Mouse (Mus musculus): ENCODE data around the gene Cpne4. TPM values are rescaled to one million over a fixed set of nuclear protein-coding genes. Genes with fewer than 3 reads are reported as not detected.

Gene Cpne4
- polyA plus RNA-seq, 1 experiment from 2014 or later, result 0.35 TPM

DNA sequence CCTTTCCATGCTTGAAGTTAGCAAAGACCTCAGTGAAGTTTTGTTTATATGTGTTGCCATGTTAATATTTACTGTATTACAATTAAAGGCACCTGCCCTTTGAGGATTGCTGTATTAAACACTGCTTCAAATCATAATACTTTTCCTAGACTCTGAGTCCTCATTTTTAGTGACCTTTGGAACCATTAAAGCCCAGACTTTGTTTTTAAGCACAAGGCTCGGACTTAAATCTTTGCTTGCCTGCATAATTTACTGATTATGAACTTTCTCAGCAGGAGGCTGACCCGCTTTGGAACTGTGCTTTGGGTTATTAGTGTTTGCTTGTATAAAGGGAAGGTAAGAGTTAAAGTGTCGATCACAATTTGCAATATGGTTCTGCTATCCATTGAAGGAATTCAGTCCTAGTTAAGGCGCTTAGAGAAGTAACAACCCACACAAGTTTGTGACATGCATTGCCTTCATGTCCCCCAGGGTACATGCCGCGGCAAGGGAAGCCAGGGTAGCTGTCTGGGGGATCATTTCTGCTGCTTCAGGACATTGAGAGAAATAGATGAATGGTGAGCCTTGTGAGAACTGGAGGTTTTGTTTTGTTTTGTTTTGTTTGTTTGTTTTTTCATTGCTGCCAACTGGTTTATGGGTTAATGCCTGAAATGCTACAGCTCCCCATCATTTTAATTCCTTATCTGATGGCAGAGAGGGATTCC lies 35.0 kb downstream of the Cpne4 start:
- H3K36me3 ChIP-seq (ENCODE audit: control insufficient read depth, insufficient read depth, low read length), result no peaks in the 10 kb centered on the region
- H3K4me2 ChIP-seq (ENCODE audit: low read depth, low read length), result no peak overlapping the region
- H3K27ac ChIP-seq (ENCODE audit: low read length), result no peak overlapping the region
- no peak overlapping the region for H3K4me3 ChIP-seq (replicated peaks; ENCODE audit: low read length)
- 45% methylated on average over 6 of the region's 6 CpGs for WGBS
- no peak overlapping the region for H3K9ac ChIP-seq (ENCODE audit: low read length)
- no peak for ATAC-seq (ENCODE audit: insufficient read depth, low FRiP score)
- no peaks in the 10 kb centered on the region for H3K4me1 ChIP-seq (ENCODE audit: control insufficient read depth, insufficient read depth, low read length)
- no peaks in the 10 kb centered on the region for H3K27me3 ChIP-seq (ENCODE audit: control insufficient read depth, insufficient read depth, low read length)
- no peaks in the 10 kb centered on the region for H3K9me3 ChIP-seq (replicated peaks; ENCODE audit: control insufficient read depth, low read length)

- Histone ChIP-seq H3K4me2 (ENCODE audit: low read depth, low read length) (no peak overlapping the region), H3K4me3 (replicated peaks; ENCODE audit: low read length) (no peak overlapping the region), H3K4me1 (ENCODE audit: control insufficient read depth, insufficient read depth, low read length) (no peaks in the 10 kb centered on the region), H3K9me3 (replicated peaks; ENCODE audit: control insufficient read depth, low read length) (no peaks in the 10 kb centered on the region), H3K9ac (ENCODE audit: low read length) (no peak overlapping the region), H3K36me3 (ENCODE audit: control insufficient read depth, insufficient read depth, low read length) (no peaks in the 10 kb centered on the region), H3K27me3 (ENCODE audit: control insufficient read depth, insufficient read depth, low read length) (no peaks in the 10 kb centered on the region), H3K27ac (ENCODE audit: low read length) (no peak overlapping the region)
- WGBS, result 29% methylated on average over 6 of the region's 6 CpGs
- no peak for ATAC-seq (ENCODE audit: insufficient read depth, low FRiP score)
Measured at GRCm38 (mm10) chr9:104582675-104583074, 35.6 kb downstream of the Cpne4 start.

- WGBS, result 41% methylated on average over 5 of the region's 5 CpGs
- no peak overlapping the region for H3K27ac ChIP-seq (ENCODE audit: low read length)
- H3K36me3 ChIP-seq (ENCODE audit: control insufficient read depth, insufficient read depth, low read length), result no peaks in the 10 kb centered on the region
- no peaks in the 10 kb centered on the region for H3K4me1 ChIP-seq (ENCODE audit: control insufficient read depth, insufficient read depth, low read length)
- no peak overlapping the region for H3K4me2 ChIP-seq (ENCODE audit: low read depth, low read length)
- H3K4me3 ChIP-seq (replicated peaks; ENCODE audit: low read length), result no peak overlapping the region
- H3K27me3 ChIP-seq (ENCODE audit: control insufficient read depth, insufficient read depth, low read length), result no peaks in the 10 kb centered on the region
- H3K9me3 ChIP-seq (replicated peaks; ENCODE audit: control insufficient read depth, low read length), result no peaks in the 10 kb centered on the region
- ATAC-seq (ENCODE audit: insufficient read depth, low FRiP score), result no peak
- H3K9ac ChIP-seq (ENCODE audit: low read length), result no peak overlapping the region
Measured at GRCm38 (mm10) chr9:104594550-104594949, 47.5 kb downstream of the Cpne4 start.

GRCm38 (mm10) chr9:104594979-104595378 lies 47.9 kb downstream of the Cpne4 start:
- WGBS, result 40% methylated on average over 2 of the region's 2 CpGs
- no peak overlapping the region for H3K27ac ChIP-seq (ENCODE audit: low read length)

DNA sequence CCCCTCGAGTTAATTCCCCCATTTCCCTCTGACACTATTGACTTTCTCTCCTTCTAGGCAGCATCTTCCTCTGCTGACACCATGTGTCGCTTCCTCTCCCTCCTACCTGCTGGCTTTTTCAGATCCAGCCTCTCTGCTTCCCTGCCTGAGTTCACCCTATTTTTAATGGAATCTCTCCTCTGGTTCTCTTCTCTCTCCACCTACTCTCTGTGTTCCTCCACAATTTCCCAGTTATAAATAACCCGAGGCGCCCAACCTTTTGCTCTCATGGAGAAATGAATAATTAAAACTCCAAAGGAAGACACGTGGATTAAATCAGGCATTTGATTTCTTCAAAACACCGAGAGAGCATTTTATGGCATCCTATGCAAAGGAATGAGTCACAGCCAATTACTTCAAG lies 65.4 kb downstream of the Cpne4 start:
- H3K27ac ChIP-seq (ENCODE audit: low read length), result no peak overlapping the region
- no peak for ATAC-seq (ENCODE audit: insufficient read depth, low FRiP score)
- WGBS, result 74% methylated on average over 6 of the region's 6 CpGs
- no peaks in the 10 kb centered on the region for H3K36me3 ChIP-seq (ENCODE audit: control insufficient read depth, insufficient read depth, low read length)
- no peak overlapping the region for H3K4me3 ChIP-seq (replicated peaks; ENCODE audit: low read length)
- H3K4me2 ChIP-seq (ENCODE audit: low read depth, low read length), result no peak overlapping the region
- H3K9me3 ChIP-seq (replicated peaks; ENCODE audit: control insufficient read depth, low read length), result no peaks in the 10 kb centered on the region
- no peaks in the 10 kb centered on the region for H3K4me1 ChIP-seq (ENCODE audit: control insufficient read depth, insufficient read depth, low read length)
- H3K27me3 ChIP-seq (ENCODE audit: control insufficient read depth, insufficient read depth, low read length), result no peaks in the 10 kb centered on the region
- H3K9ac ChIP-seq (ENCODE audit: low read length), result no peak overlapping the region

More at GRCm38 (mm10) chr9:104594979-104595378, 47.9 kb downstream of the Cpne4 start:
- no peak for ATAC-seq (ENCODE audit: insufficient read depth, low FRiP score)
- Histone ChIP-seq H3K4me3 (replicated peaks; ENCODE audit: low read length) (no peak overlapping the region), H3K36me3 (ENCODE audit: control insufficient read depth, insufficient read depth, low read length) (no peaks in the 10 kb centered on the region), H3K9me3 (replicated peaks; ENCODE audit: control insufficient read depth, low read length) (no peaks in the 10 kb centered on the region), H3K4me1 (ENCODE audit: control insufficient read depth, insufficient read depth, low read length) (no peaks in the 10 kb centered on the region), H3K27me3 (ENCODE audit: control insufficient read depth, insufficient read depth, low read length) (no peaks in the 10 kb centered on the region), H3K4me2 (ENCODE audit: low read depth, low read length) (no peak overlapping the region), H3K9ac (ENCODE audit: low read length) (no peak overlapping the region)

- 60% methylated on average over 6 of the region's 6 CpGs for WGBS
- Histone ChIP-seq H3K4me3 (replicated peaks; ENCODE audit: low read length) (no peak overlapping the region), H3K27ac (ENCODE audit: low read length) (no peak overlapping the region), H3K27me3 (ENCODE audit: control insufficient read depth, insufficient read depth, low read length) (no peaks in the 10 kb centered on the region), H3K9me3 (replicated peaks; ENCODE audit: control insufficient read depth, low read length) (no peaks in the 10 kb centered on the region), H3K4me1 (ENCODE audit: control insufficient read depth, insufficient read depth, low read length) (no peaks in the 10 kb centered on the region), H3K36me3 (ENCODE audit: control insufficient read depth, insufficient read depth, low read length) (no peaks in the 10 kb centered on the region), H3K9ac (ENCODE audit: low read length) (no peak overlapping the region), H3K4me2 (ENCODE audit: low read depth, low read length) (no peak overlapping the region)
- ATAC-seq (ENCODE audit: insufficient read depth, low FRiP score), result no peak
Measured at GRCm38 (mm10) chr9:104616691-104617090, 69.6 kb downstream of the Cpne4 start.

DNA sequence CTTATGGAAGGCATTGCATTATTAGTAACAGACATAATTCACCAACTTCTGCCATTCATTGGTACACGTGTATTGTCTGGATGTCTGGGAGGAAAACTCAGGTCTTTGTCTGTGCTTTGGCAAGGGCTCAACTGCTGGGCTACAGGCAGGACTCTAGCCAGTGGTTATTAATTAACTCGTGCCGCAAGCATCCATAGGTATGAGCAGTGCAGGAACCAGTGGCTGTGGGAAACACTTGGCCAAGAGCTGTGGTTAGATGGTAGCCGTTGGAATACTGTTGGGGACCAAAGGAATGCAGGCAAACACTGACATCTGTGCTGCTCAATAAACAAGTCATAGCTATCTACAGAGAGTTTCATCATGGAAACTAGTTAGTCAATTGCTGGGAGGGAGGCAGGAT lies 76.5 kb downstream of the Cpne4 start:
- 69% methylated on average over 4 of the region's 4 CpGs for WGBS
- H3K9me3 ChIP-seq (replicated peaks; ENCODE audit: control insufficient read depth, low read length), result no peaks in the 10 kb centered on the region

GRCm38 (mm10) chr9:104627816-104628215 lies 80.7 kb downstream of the Cpne4 start:
- 27% methylated on average over 7 of the region's 7 CpGs for WGBS
- Histone ChIP-seq H3K9ac (ENCODE audit: low read length) (no peak overlapping the region), H3K4me1 (ENCODE audit: control insufficient read depth, insufficient read depth, low read length) (no peaks in the 10 kb centered on the region), H3K27ac (ENCODE audit: low read length) (no peak overlapping the region), H3K36me3 (ENCODE audit: control insufficient read depth, insufficient read depth, low read length) (no peaks in the 10 kb centered on the region), H3K9me3 (replicated peaks; ENCODE audit: control insufficient read depth, low read length) (no peaks in the 10 kb centered on the region), H3K4me2 (ENCODE audit: low read depth, low read length) (no peak overlapping the region), H3K4me3 (replicated peaks; ENCODE audit: low read length) (no peak overlapping the region), H3K27me3 (ENCODE audit: control insufficient read depth, insufficient read depth, low read length) (no peaks in the 10 kb centered on the region)
- ATAC-seq (ENCODE audit: insufficient read depth, low FRiP score), result no peak

More for the DNA sequence above, 76.5 kb downstream of the Cpne4 start:
- H3K4me2 ChIP-seq (ENCODE audit: low read depth, low read length), result no peak overlapping the region
- no peaks in the 10 kb centered on the region for H3K36me3 ChIP-seq (ENCODE audit: control insufficient read depth, insufficient read depth, low read length)
- H3K4me1 ChIP-seq (ENCODE audit: control insufficient read depth, insufficient read depth, low read length), result no peaks in the 10 kb centered on the region
- H3K27me3 ChIP-seq (ENCODE audit: control insufficient read depth, insufficient read depth, low read length), result no peaks in the 10 kb centered on the region
- no peak overlapping the region for H3K4me3 ChIP-seq (replicated peaks; ENCODE audit: low read length)
- ATAC-seq (ENCODE audit: insufficient read depth, low FRiP score), result no peak
- H3K27ac ChIP-seq (ENCODE audit: low read length), result no peak overlapping the region
- H3K9ac ChIP-seq (ENCODE audit: low read length), result no peak overlapping the region

- no peak for ATAC-seq (ENCODE audit: insufficient read depth, low FRiP score)
- Histone ChIP-seq H3K36me3 (ENCODE audit: control insufficient read depth, insufficient read depth, low read length) (no peaks in the 10 kb centered on the region), H3K9me3 (replicated peaks; ENCODE audit: control insufficient read depth, low read length) (no peaks in the 10 kb centered on the region), H3K27me3 (ENCODE audit: control insufficient read depth, insufficient read depth, low read length) (no peaks in the 10 kb centered on the region), H3K27ac (ENCODE audit: low read length) (no peak overlapping the region), H3K4me3 (replicated peaks; ENCODE audit: low read length) (no peak overlapping the region), H3K9ac (ENCODE audit: low read length) (no peak overlapping the region), H3K4me2 (ENCODE audit: low read depth, low read length) (no peak overlapping the region), H3K4me1 (ENCODE audit: control insufficient read depth, insufficient read depth, low read length) (no peaks in the 10 kb centered on the region)
- WGBS, result 64% methylated on average over 7 of the region's 7 CpGs
Measured at GRCm38 (mm10) chr9:104629282-104629681, 82.2 kb downstream of the Cpne4 start.
